Mouse (Mus musculus) lung, postnatal 0 days (tissue): Measurements from ENCODE around the gene Psmb3.

Experiments
- CTCF ChIP-seq: IDR thresholded peaks from 2 replicates; pipeline ENCODE4 v1.5.1; 2016; ENCODE audit warnings: antibody characterized with exemption, mild to moderate bottlenecking
- EP300 ChIP-seq: IDR thresholded peaks from 2 replicates; pipeline ENCODE4 v1.6.1; 2016; ENCODE audit warnings: antibody characterized with exemption, mild to moderate bottlenecking, control low read depth

DNA sequence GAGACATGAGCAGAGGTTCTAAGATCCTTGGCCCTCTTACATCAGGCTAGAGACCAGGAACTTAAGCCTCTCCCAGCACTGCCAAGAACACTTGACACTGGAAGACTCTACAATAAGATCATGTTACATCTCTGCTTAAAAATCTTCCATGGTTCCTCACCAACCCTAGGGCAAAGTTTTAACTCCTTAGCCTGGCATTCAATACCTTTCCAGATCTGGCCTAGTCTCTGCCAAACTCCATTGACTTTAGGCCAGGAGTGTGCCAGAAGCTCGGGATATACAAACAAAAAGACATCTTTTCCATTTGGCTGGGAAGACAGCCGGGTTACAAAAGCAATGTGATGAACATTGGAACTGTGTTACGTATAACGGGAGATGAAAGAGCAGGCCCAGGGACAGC is 34.4 kb downstream of the Psmb3 start:
- TF ChIP-seq CTCF, result no peak
- no peak for TF ChIP-seq EP300
